Mouse (Mus musculus) thymus, postnatal 25 days (tissue): Measurements from ENCODE around the gene Rorb.

Source experiments
- DNase-seq: peaks from one replicate; pipeline ENCODE4 v3.0.0; 2022

Gene Rorb

DNA sequence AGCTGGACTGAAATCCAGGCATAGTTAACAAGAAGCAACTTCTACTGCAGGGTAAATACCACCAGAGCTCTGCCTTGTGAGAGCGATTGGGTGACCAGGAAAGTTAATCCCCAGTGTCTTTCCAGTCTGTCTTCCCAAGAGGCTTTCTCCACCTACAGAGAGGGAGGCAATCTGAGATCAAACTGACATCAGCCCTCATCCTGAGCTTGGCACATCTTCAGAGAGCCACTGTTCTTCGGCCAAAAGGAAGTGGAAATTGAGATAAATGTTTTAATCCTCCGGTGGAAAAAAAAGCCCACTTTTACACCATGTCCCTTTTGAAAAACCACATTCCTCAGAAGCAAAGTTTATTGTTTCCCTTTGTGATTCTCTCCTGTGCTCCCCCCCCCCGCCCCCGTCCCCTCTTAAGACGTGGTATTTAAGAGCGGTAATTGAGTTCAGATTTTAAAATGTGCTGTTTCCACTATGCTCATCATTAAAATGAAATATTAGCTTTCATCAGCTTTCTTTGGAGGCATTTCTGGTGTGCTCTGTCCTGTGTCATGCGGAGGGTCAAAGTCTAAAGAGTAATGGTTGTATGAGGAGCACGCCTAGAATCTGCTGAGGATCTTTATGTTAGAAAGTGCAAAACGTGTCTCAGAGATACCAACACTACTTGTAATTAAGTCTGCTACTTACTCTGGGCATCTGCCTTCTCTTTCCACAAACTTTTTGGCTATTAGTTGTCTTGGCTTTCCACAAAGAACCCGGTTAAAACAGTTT lies 223.2 kb downstream of the Rorb start:
- DNase-seq: no peak

DNA sequence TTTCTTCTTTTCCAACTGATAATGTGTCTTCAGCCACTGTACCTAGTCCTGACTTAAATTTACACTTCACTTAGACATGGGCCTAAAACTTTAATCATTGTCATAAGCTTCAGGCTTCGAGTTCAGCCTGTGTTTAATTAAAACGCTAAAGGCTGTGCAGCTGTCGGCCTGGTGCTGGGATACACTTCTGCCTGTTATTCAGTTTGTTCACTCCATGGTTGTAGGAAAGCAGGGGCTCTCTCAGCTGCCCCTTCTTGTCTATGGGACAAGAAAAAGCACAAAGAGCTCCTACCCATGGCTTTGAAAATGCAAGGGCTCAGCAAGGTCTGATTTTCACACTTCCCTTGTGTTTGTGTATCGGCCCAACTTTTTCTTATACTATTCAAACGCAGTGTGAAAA lies 229.8 kb downstream of the Rorb start:
- no peak for DNase-seq
